Comparison of ENCODE assay signal across 26 mouse cellular contexts in the genomic region with DNA sequence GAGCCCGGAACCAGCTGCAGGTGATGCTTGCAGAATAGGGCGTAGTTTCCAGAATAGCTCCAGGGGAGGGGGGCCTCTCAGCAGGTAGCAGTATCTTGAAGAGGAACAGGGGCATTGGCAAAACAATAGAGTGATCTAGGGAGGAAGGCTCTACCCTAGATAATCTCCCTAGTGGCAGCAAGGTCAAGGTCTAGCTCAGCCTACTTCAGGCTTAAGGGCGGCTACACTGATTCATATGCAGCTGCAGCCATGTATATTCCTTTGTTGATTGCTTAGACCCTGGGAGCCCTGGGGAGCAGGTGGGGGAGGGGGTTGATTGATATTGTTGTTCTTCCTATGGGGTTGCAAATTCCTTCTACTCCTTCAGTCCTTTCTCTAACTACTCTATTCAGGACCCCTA.
"Had no signal": no experiment of that assay in that cellular context is flagged by ENCODE, and none has a peak within 500 bp of the region (broad histone marks: within the 10 kb centered on the region; RNA-seq: fewer than 3 reads in every experiment).

No protein-coding gene starts in this region.

- H3K27me3 ChIP-seq: heart, embryonic 13.5 days; heart, embryonic 15.5 days; hindbrain, embryonic 13.5 days; hindbrain, embryonic 15.5 days; kidney, embryonic 15.5 days; limb, embryonic 12.5 days had no signal

- H3K4me3 ChIP-seq: gastrocnemius, adult 2 months; heart, adult 2 months; heart, embryonic 13.5 days; heart, embryonic 15.5 days; hindbrain, embryonic 13.5 days; hindbrain, embryonic 15.5 days; kidney, embryonic 15.5 days; left cerebral cortex, adult 2 months; limb, embryonic 10.5 days; limb, embryonic 12.5 days had no signal

- H3K4me2 ChIP-seq: heart, embryonic 11.5 days; heart, embryonic 13.5 days; heart, embryonic 15.5 days; hindbrain, embryonic 13.5 days; hindbrain, embryonic 15.5 days; kidney, embryonic 15.5 days; limb, embryonic 12.5 days; liver, embryonic 11.5 days had no signal

- H3K9ac ChIP-seq: heart, embryonic 13.5 days; heart, embryonic 15.5 days; hindbrain, embryonic 13.5 days; hindbrain, embryonic 15.5 days; kidney, embryonic 15.5 days; limb, embryonic 12.5 days; liver, embryonic 14.5 days had no signal

- H3K4me1 ChIP-seq: heart, embryonic 13.5 days; heart, embryonic 15.5 days; hindbrain, embryonic 13.5 days; hindbrain, embryonic 15.5 days; kidney, embryonic 15.5 days had no signal

- H3K9me3 ChIP-seq: heart, embryonic 13.5 days; heart, embryonic 15.5 days; hindbrain, embryonic 13.5 days; hindbrain, embryonic 15.5 days; kidney, embryonic 15.5 days; limb, embryonic 10.5 days had no signal

- DNase-seq: gastrocnemius, adult 2 months; gastrocnemius, postnatal 10 days; gastrocnemius, postnatal 25 days; heart, adult 2 months; heart, postnatal 14 days; heart, postnatal 36 days; kidney, adult 11 months; kidney, adult 2 months; kidney, adult 9 months; kidney, postnatal 14 days; kidney, postnatal 36 days; liver had no signal

- H3K27ac ChIP-seq: gastrocnemius, adult 2 months; heart, adult 2 months; heart, embryonic 13.5 days; heart, embryonic 15.5 days; hindbrain, embryonic 13.5 days; hindbrain, embryonic 15.5 days; hindbrain, postnatal 0 days; kidney, embryonic 15.5 days; kidney, postnatal 0 days; left cerebral cortex, adult 2 months; limb, embryonic 10.5 days; limb, embryonic 12.5 days; liver, embryonic 14.5 days had no signal

- H3K36me3 ChIP-seq: heart, embryonic 13.5 days; heart, embryonic 15.5 days; hindbrain, embryonic 13.5 days; hindbrain, embryonic 15.5 days; kidney, embryonic 15.5 days; limb, embryonic 10.5 days; limb, embryonic 12.5 days had no signal

- ATAC-seq: hindbrain, postnatal 0 days; intestine, embryonic 16.5 days had no signal
